Mouse (Mus musculus) forelimb bud, embryonic 11.5 days (tissue): Measurements from ENCODE around the gene Lpar1.

ENCODE experiments used
- DNase-seq: peaks from one replicate; pipeline ENCODE4 v3.0.0-alpha.2; 2012; ENCODE audit warnings: low read depth, low spot score

Lpar1 gene

DNA sequence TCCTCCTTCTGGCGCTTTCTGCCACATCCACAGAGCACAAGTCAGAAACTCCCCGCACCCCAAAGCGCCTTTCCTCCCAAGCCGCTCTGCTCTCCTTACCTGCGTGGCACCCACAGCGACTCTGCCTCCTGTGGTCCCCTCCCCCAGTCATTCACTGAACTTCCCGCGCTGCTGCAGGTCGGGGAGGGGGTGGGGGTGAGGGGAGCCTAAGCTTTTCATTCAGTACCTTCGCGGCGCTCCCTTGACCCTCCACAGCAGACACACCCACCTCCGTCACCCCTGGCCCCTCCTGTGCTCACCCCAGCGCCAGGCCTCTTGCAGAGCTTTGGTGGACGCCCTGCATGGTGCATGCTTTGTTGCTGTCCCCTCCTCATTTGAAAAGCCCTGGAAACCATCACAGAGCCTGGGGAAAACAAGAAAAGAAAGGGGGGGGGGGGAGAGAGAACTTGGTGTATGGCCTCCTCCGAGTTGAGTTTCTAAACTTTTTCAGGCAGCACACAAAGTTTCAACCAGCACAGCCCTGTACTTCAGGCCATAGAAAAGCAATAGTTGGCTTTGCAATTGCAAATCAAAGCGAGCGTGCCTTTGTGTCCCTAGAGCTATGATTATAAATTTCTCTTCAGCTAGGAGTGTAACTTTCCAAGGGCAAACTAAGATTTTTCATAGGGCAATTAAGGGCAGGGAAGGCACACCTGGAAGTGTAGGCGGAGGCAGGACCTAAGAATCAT is at the start of gene Lpar1:
TSS of gene Lpar1 (minus strand) at position 268 of the 728 bp plus-strand sequence.
- DNase-seq = peak; percentile 74

DNA sequence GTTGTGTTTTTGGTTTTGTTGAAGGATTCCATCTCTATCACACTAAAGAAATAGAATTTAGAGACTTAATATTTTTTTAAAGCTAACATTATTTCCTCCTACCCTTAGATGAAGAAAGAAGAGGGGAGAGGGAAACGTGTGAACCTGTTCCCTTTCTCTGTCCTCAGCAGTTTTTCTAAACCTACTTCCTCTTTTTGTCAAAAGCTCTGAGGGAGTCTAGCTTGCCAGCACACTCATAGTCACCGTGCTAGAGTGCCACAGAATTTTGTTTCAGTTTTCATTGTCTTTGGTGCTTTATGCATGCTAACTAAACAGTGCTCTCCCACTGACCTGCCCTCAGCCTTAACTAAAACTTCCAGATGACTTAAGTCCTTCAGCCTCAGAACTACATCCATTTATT is 32.2 kb upstream of the Lpar1 start:
- no peak for DNase-seq

DNA sequence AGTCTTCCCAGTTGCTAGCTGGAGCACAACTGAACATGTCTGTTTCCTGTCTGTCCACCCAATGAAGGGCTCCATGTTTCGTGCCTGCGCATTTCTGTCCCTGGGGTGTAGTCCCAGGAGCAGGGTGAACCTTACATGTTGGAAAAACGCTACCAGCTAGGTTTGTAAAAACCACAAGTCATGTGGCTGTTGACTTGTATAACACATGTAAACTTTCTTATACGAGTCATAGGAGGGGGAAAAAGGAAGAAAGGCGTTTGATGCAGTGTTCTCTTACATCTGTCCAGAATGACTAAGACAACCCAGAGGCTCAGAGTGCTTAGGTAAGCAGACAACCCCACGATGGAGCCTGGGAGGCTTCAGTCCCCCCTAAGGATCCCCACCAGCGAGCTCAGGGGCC is 27.5 kb upstream of the Lpar1 start:
- no peak for DNase-seq

DNA sequence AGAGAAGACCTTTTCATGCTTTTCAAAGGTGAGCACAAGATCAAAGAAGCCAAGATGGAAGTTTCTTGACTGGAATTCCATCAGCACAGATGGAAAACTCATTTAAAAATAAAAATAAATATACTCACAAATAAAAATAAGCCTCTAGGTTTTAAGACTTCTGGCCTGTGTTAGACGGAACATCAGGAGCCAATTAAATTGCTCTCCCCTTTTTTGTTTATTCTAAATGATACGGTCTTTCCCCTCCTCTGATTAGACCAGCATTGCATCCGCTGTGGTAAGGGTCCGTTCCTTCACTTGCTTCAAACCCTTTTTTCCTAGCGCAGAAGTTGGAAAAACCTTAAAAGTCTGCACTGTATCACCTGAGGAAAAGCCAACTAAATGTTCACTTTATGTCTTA is 26.8 kb upstream of the Lpar1 start:
- DNase-seq = no peak

DNA sequence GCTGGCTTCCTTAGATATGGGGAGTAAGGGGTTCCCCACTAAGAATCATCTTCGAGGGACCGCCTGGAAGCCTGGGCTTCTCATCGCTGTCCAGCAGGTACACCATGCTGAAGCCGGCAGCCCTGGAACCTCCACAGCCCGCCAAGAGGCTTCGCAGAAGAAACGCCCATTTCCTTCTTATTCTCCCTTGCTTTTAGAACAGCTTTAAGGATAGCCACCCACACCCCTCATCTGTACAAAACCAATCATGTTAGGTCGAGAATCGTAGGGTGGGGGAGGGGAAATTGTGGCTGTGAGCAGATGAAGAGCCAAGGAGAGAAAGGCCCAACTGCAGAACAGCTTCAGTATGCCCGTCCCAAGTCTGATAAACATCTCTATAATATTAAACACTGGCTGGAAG is 26.4 kb upstream of the Lpar1 start:
- peak; percentile 31 for DNase-seq

DNA sequence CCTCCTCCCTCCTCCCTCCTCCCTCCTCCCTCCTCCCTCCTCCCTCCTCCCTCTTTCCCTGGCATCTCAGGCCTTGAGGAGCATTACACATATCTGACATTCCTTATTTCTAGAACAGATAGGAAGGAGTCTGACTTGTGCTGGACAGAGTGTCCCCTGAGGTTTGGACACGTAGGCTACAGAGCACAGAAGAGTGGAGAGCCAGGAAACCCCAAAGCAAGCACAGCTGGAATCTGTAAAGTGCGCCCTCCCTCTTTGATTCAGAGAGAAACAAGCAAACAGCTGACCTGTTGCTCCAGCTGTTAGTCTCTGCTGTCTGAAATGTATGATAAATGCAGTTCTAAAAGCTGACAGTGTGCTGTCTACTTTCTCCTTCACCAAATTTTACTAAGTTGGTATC is 24.8 kb upstream of the Lpar1 start:
- peak; percentile 50 for DNase-seq

DNA sequence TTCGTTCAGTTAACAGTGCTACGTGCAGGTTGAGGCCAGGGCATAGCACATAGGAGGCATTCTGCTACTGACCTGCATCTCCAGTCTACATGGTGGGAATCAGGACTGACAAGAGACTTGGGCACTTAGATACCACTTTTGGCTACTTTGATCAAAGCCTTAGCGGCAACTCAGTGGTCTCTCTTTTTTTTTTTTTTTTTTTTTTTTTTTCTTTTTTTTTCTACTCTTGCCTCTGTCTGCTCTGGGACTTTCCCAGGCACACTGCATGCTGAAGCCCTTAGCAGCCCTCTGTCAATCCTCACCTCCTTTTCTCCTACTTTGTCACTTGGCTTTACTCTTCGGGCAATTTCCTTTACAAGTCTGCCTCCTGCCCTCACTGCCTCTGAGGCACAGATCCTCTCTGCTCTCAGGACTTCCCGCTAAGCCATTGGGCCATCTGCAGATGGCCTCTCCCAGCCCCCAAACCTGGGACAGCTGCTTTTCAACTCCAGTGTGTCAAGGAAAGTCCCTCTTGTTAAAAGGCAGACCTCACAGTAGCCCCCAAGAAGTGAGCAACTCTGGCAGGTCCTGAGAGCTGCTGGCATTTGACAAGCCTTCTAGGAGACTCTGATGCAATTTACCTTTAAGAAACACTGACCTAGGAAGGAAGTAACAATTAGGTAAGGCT is 23.8 kb upstream of the Lpar1 start:
- peak; percentile 37 for DNase-seq

DNA sequence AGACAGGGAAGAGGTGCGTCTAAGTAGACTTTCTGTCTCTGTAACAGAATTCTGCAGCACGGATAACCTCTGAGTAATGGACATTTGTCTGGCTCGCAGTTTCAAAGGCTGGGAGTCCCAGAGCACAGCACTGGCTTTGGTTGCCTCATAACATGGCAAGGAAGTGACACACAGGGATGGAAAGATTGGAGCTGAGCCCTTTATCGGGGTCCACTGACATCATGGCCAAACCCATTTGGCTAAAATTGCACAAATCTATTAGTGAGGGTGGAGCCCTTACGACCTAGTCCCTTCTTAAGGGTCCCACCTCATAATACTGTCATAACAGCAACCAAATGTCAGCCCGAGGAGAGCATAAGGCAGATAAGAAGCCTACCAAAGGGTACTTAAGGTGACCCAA is 22.1 kb upstream of the Lpar1 start:
- DNase-seq = no peak

DNA sequence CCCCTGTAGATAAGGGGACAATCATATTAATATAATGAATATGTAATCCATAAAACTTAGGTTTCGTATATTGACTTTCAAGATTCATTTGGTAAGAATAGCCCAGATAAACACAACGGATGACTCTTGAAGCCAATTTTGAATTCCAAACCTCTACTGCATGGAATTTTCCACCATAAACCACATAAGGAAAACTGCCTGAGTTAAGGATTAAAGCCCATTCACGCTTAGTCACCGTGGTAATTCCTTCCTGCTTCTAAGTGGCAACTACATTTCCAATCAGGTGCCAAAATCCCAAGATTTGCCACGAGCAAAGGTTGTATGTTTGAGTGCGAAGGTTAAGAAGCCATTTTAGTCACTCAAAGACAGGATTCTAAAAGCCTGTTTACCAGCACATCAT is 20.3 kb upstream of the Lpar1 start:
- no peak for DNase-seq

DNA sequence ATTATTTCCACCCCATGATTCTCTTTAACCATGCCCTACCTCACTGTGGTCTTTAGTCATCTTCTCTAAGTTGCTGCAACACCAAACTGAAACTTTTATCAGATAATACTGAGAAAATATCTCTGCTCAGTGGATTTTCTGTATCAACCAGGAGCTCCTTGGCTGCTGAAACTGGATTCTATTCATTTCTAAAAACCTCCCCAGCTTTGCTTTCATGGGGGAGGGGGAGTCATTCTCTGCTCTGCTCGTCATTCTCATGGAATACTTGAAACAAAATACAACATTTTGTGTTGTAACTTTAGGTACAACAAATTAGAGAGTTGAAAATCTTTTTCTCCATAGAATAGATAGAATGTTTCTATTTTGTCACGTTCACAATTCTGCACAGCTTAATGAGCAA is 18.7 kb upstream of the Lpar1 start:
- DNase-seq = no peak

DNA sequence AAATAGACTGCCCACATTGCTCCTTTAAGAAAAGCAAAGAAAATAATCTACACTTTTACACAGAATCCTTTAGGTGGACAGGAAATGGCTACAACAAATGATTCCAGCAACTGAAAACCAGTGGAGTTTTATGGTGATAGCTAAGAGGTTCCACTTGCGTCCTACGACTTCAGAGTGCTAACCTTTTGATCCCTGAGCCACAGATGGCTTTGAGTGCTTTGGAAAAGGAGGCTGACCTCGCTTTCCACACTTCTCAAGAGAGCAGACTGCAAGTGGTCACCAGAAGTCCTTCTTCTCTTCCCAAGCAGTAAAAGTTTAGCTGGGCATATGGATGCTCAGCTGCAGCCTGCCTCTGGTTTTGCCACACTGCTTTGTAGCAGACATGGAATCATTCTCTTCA is 18.0 kb upstream of the Lpar1 start:
- DNase-seq = no peak

DNA sequence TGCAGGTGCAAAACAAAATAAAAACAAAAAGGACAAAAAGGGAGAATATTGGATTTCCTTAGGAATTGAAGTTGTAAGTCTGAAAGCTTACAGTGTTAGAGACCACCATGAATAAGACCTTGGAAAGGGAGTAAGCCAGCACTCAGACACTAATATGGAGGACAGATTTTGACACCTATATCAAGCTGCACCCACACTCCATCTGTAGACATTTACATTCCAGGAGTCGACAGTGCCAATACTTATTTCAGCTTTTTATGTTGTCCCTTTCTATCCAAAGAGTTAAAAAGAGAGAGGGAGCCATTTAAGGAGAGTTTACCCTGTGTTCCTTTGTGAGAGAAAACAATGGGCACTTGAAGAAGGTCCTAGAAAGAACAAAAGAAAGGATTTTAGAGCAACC is 17.5 kb upstream of the Lpar1 start:
- no peak for DNase-seq

DNA sequence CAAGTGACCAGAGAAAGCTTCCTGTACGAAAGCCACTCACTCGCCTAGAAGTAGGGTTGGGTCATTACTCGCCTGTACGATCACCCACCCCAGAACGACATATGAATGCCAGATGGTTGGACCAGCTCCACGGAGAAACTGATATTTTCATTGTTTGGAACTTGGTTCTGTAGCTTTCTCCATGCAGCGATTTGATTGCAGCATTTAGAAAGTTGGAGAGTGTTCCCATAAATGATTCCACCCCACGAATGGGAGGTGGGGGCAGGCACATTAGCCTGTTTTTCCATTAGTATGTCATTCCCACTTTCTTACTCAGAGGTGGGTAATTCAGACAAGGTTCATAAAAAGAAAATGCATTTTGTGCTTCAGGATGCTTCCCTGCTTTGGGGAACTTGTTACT is 14.8 kb upstream of the Lpar1 start:
- DNase-seq = no peak

DNA sequence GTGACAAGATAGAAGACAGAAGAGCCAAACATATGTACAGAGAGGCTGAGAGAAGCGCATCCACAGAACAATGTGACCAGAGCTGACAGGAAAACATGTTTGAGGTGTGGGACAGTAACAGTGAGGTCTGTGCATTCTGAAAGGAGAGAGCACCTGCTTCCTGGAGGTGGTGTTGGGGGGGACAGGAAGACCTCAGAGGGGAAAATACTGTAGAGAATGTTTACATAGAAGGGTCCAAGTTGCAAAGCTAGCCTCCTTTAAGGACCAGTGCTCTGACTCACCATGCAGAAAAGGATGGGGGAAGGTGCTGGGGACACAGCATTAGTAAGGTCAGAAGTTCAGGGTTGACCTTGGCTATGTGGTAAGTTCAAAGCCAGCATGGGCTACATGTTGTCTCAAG is 9.1 kb upstream of the Lpar1 start:
- no peak for DNase-seq

DNA sequence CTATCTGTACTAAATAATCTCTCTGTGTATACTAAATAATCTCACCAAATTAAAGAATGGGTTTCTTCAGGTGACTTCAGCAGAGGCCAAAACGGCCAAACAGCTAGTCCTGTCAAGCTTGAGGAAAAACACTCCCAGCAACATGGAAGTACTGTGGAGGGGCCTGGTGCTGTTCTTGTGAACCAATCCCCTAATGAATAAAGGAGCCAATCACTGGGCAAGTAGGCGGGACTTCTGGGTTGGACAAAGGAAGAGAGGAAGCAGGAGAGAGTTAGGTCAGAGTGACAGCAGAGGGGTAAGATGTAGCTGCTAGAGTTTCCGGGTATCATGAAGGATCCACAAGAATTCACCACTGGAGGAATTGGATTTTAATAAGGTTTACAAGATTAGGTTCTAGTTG is 3.3 kb upstream of the Lpar1 start:
- no peak for DNase-seq

DNA sequence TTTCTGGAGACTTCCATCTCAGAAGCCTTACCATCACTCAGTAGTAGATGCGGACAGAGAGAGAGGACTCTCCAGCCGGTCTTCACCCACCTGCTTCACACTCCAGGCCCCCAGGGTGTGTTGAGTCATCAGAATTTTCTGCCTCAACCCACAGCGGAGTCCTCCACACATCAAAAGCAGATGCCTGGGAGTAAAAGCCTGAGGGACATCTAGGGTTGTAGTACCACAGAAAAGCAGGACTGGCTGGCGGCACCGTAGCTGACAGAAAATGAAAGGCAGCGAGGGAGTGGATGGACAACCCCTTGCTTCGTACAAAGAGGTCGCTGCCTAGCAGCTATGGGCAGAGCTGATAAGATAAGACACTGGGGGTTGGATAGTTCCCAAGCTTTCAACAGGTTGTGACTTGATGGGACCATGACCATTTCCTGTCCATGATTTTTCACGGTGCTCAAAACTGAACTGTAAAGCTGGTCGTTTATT is 701 bp upstream of the Lpar1 start:
- no peak for DNase-seq

DNA sequence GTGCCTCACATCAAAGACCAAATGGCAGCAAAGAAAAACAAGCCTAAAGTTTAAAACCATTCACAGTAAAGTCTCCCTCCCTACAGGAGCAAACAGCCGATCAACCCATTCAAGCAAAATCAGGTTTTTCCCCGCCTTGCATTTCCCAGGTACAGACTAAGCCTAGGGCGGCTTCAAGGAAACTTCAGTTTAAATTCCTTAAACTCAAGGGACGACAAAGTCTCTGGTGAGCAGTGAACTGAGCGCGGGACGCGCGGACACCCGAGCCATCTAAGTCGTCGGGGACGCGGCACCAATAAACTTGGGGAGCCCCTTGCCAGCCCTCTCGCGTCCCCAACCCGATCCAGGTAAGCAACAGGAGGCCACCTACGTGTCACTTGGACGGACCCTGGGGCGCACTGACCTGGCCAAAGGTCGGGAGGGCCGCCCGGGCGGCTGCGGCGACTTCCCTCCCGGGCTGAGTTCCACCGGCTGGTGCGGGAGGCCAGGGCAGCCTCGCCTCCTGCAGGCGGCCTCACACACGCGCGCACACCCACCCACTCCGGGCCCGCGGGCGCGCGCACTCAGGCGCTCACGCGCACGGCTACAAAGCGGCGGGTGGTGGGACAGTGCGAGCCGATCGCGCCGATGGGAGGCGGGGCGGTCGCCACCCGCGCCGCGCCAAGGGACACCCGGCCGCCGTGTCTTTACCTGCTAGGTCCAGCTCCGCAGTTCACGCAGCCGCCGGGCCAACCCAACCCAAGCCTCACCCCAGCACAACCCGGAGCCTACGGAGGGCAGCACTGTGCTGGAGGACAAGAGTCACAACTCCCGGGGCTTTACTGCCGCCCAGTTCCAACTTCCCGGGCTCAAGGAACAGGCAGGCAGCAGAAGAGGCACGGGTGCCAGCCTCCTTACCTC is 717 bp downstream of the Lpar1 start:
- peak; percentile 78 for DNase-seq

DNA sequence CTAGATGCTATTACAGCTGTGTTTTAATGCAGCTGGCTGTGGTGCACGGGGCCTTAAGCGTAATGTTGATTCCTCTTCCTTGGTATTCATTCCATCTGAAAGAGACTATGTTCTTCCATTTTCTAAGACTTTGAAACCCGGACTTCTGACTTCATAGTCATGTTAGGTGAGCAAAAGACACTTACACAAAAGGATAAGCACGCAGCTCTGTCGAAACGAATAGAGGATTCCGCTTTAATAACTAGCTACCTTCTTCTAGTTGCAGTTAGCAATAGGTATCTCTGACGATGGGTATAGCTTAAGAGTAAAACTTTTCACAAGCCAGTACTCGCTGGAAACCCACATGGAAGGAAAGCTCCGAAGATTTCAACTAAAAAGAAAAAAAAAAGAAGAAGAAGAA is 1.5 kb downstream of the Lpar1 start:
- DNase-seq = peak; percentile 33

DNA sequence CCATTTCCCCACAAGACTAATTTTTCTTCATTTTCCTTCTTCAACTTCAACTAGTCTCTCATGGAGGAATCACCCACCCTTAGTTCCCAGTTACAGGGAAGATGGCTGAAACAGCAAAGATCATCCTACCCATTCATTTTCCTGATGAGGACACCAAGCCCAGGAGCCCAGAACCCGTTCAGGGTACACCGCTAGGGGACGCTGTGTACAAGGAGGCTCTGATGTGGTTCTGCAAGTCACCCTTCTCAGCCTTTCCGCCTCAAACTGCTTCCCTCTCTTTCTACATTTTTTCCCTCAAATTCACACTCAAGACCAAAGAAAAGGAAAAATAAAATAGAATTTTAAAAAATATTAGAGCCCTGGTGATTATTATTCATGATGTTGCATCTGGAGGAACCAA is 1.9 kb downstream of the Lpar1 start:
- peak; percentile 94 for DNase-seq

DNA sequence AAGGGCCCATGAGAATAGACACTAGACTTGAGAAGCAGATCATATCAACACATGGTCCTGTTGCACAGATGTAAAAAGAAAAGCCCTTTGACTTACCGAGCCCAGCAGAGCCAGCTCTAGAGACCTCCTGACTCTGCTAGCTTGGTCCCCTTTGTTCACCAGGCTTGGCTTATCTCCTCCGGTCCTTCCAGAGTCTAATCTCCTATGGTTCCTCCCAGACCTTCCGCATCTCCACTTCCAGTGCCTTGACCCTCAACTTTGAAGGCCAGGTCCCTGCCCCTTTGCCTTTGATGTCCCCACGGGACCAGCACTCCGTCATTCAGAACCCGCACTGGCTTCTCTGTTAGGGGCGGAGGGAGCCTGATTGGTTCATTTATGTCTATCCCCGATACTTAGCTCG is 6.0 kb downstream of the Lpar1 start:
- DNase-seq = no peak

DNA sequence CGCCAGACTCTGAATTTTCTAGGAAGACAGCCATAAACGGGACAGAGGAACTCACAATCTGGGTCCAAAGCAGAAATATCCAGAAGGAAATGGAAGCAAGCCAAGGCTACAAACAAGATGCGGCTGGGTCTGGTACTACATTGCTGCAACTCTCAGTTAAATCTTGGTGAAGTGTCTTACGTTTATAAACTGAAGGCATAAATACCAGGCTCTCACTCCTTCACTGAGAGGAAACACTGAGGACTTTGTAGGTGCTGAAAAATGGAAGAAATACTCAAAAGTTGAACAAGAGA is 6.5 kb downstream of the Lpar1 start:
- DNase-seq = no peak

DNA sequence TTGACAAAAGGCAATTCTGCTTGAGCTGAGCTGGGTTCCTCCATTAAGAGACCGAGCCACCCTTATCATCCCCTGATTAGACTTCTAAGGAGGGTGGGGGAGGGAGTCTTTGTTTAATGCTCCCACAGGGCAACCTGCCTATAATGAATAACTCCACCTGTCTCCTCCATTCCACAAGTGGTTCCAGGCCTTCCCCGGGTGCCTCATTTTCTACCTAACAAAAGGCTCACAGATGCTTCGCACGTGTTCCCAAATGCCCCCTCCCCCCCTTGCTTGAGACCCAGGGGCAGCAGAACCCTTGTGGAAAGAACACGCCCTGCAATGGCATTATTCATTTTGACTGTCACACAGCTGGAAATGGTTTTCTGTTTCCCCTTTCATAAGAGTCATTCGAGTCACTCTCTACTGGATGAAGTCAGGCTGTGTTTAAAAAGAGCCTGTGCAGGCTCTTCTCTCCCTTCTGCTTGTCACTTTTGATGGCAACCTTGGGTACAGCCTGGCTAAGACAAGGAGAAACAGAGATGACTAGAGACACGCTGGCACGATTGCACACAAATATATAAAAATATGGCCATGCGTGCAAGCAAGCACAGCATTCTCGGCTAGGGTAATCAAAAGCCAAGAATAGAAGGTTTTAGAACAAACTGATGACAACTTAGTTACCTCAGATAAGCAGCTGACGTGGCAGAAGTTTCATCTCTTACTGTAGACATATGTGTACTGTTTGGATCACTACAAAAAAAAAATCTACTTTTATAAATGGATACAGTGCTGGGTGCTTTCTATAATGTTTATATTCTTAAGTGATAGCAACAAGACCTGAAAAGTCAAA is 7.0 kb downstream of the Lpar1 start:
- peak; percentile 93 for DNase-seq
